Mouse (Mus musculus): Measurements from ENCODE around the gene Cdkal1.

DNA sequence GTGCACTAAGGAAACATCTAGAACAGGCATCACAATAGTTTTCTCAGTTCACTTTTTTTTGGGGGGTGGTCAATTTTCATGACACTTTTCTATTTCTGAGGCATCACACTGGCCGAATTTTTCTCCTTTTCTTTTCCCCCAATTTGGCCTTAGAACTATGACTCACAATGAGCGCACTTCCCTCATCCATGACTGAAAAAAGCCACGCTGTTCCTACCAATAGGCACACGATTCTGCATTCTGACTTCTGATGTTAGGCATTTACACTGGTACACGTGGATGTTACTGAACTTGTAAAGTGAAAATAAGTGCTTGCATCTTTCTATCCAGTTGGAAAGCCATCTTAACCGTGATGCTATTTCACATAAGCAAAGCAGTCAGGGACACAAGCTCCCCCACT, 77.3 kb downstream of the Cdkal1 start:
- TF ChIP-seq CTCF (IDR thresholded peaks at IDR 0.05; ENCODE audit: low read depth) (no peak), EP300 (IDR thresholded peaks at IDR 0.05; ENCODE audit: low read depth) (no peak)

All from liver, embryonic 14.5 days (tissue).